Mouse (Mus musculus): ENCODE results near the gene Chst15. TPM values are rescaled to one million over a fixed set of nuclear protein-coding genes. Genes with fewer than 3 reads are reported as not detected.

The Chst15 gene
- polyA plus RNA-seq, 1 experiment from 2014 or later: 9.5 TPM

- no peak for ATAC-seq
- H3K27me3 ChIP-seq (replicated peaks): peaks cover 5% of the 10 kb centered on the region; the same call in 1 of the 2 replicates
- H3K27ac ChIP-seq: no peak overlapping the region
- peaks cover 50% of the 10 kb centered on the region for H3K4me1 ChIP-seq
- 59% methylated on average over 5 of the region's 5 CpGs for WGBS (ENCODE audit: insufficient replicate concordance)
- no peak overlapping the region for H3K4me3 ChIP-seq
- no peak overlapping the region for H3K9ac ChIP-seq
- H3K4me2 ChIP-seq: no peak overlapping the region
- H3K9me3 ChIP-seq (replicated peaks): no peaks in the 10 kb centered on the region
- H3K36me3 ChIP-seq: no peaks in the 10 kb centered on the region
These were observed 8.4 kb downstream of the Chst15 start for GRCm38 (mm10) chr7:132308537-132309191.

- WGBS (ENCODE audit: insufficient replicate concordance): 55% methylated on average over 6 of the region's 6 CpGs
- H3K27ac ChIP-seq: no peak overlapping the region
These were observed 9.2 kb downstream of the Chst15 start for GRCm38 (mm10) chr7:132307722-132308271.

GRCm38 (mm10) chr7:132306671-132307412 is 10.2 kb downstream of the Chst15 start:
- Histone ChIP-seq H3K4me2 (no peak overlapping the region), H3K4me1 (peaks cover 49% of the 10 kb centered on the region), H3K9ac (no peak overlapping the region), H3K36me3 (no peaks in the 10 kb centered on the region), H3K9me3 (replicated peaks) (no peaks in the 10 kb centered on the region), H3K27ac (no peak overlapping the region), H3K27me3 (replicated peaks) (no peaks in the 10 kb centered on the region), H3K4me3 (no peak overlapping the region)
- no peak for ATAC-seq
- 72% methylated on average over 8 of the region's 8 CpGs for WGBS (ENCODE audit: insufficient replicate concordance)

More at GRCm38 (mm10) chr7:132307722-132308271, 9.2 kb downstream of the Chst15 start:
- Histone ChIP-seq H3K9ac (no peak overlapping the region), H3K4me3 (no peak overlapping the region), H3K9me3 (replicated peaks) (no peaks in the 10 kb centered on the region), H3K36me3 (no peaks in the 10 kb centered on the region), H3K27me3 (replicated peaks) (no peaks in the 10 kb centered on the region), H3K4me1 (peaks cover 50% of the 10 kb centered on the region), H3K4me2 (no peak overlapping the region)
- no peak for ATAC-seq

- Histone ChIP-seq H3K9me3 (replicated peaks) (no peaks in the 10 kb centered on the region), H3K27me3 (replicated peaks) (no peaks in the 10 kb centered on the region), H3K36me3 (no peaks in the 10 kb centered on the region), H3K4me3 (no peak overlapping the region), H3K4me2 (no peak overlapping the region), H3K4me1 (peaks cover 49% of the 10 kb centered on the region), H3K9ac (no peak overlapping the region), H3K27ac (no peak overlapping the region)
- WGBS (ENCODE audit: insufficient replicate concordance): 52% methylated on average over 5 of the region's 5 CpGs
- no peak for ATAC-seq
These were observed 11.3 kb downstream of the Chst15 start for GRCm38 (mm10) chr7:132305492-132306375.

- Histone ChIP-seq H3K9me3 (replicated peaks) (no peaks in the 10 kb centered on the region), H3K27ac (no peak overlapping the region), H3K36me3 (no peaks in the 10 kb centered on the region), H3K9ac (no peak overlapping the region), H3K4me2 (no peak overlapping the region), H3K4me3 (no peak overlapping the region), H3K27me3 (replicated peaks) (no peaks in the 10 kb centered on the region), H3K4me1 (peaks cover 51% of the 10 kb centered on the region)
- no peak for ATAC-seq
- 43% methylated on average over 8 of the region's 8 CpGs for WGBS (ENCODE audit: insufficient replicate concordance)
These were observed 12.5 kb downstream of the Chst15 start for GRCm38 (mm10) chr7:132304424-132305085.

- no peaks in the 10 kb centered on the region for H3K9me3 ChIP-seq (replicated peaks)
- H3K4me3 ChIP-seq: no peak overlapping the region
- H3K4me1 ChIP-seq: peaks cover 48% of the 10 kb centered on the region
- no peaks in the 10 kb centered on the region for H3K27me3 ChIP-seq (replicated peaks)
- WGBS (ENCODE audit: insufficient replicate concordance): 16% methylated on average over 7 of the region's 7 CpGs
- no peak overlapping the region for H3K4me2 ChIP-seq
- ATAC-seq: no peak
- H3K36me3 ChIP-seq: no peaks in the 10 kb centered on the region
- H3K27ac ChIP-seq: no peak overlapping the region
- no peak overlapping the region for H3K9ac ChIP-seq
These were observed 13.0 kb downstream of the Chst15 start for GRCm38 (mm10) chr7:132303988-132304387.

GRCm38 (mm10) chr7:132302508-132303241 is 14.4 kb downstream of the Chst15 start:
- no peak overlapping the region for H3K4me3 ChIP-seq
- no peak overlapping the region for H3K4me2 ChIP-seq
- WGBS (ENCODE audit: insufficient replicate concordance): 63% methylated on average over 8 of the region's 8 CpGs
- H3K36me3 ChIP-seq: no peaks in the 10 kb centered on the region
- H3K9ac ChIP-seq: no peak overlapping the region
- no peaks in the 10 kb centered on the region for H3K27me3 ChIP-seq (replicated peaks)
- H3K9me3 ChIP-seq (replicated peaks): no peaks in the 10 kb centered on the region
- ATAC-seq: no peak
- H3K4me1 ChIP-seq: peaks cover 35% of the 10 kb centered on the region
- no peak overlapping the region for H3K27ac ChIP-seq

- no peak overlapping the region for H3K27ac ChIP-seq
- no peaks in the 10 kb centered on the region for H3K27me3 ChIP-seq (replicated peaks)
- ATAC-seq: no peak
- no peaks in the 10 kb centered on the region for H3K36me3 ChIP-seq
- H3K4me3 ChIP-seq: no peak overlapping the region
- peaks cover 20% of the 10 kb centered on the region for H3K4me1 ChIP-seq
- H3K9ac ChIP-seq: no peak overlapping the region
- WGBS (ENCODE audit: insufficient replicate concordance): 54% methylated on average over 5 of the region's 5 CpGs
- H3K4me2 ChIP-seq: no peak overlapping the region
- no peaks in the 10 kb centered on the region for H3K9me3 ChIP-seq (replicated peaks)
These were observed 17.3 kb downstream of the Chst15 start for GRCm38 (mm10) chr7:132299661-132300210.

- Histone ChIP-seq H3K4me1 (peaks cover 7% of the 10 kb centered on the region; the same call in 1 of the 2 replicates), H3K27ac (no peak overlapping the region), H3K9me3 (replicated peaks) (no peaks in the 10 kb centered on the region), H3K4me3 (no peak overlapping the region), H3K36me3 (no peaks in the 10 kb centered on the region), H3K27me3 (replicated peaks) (no peaks in the 10 kb centered on the region), H3K4me2 (no peak overlapping the region), H3K9ac (no peak overlapping the region)
- no peak for ATAC-seq
- 74% methylated on average over 7 of the region's 7 CpGs for WGBS (ENCODE audit: insufficient replicate concordance)
These were observed 18.5 kb downstream of the Chst15 start for GRCm38 (mm10) chr7:132298412-132298990.

- Histone ChIP-seq H3K4me2 (no peak overlapping the region), H3K4me1 (0 out of 2 replicates have a peak, but pooled peaks cover 3% of the 10 kb centered on the region), H3K27me3 (replicated peaks) (no peaks in the 10 kb centered on the region), H3K36me3 (no peaks in the 10 kb centered on the region), H3K9me3 (replicated peaks) (no peaks in the 10 kb centered on the region), H3K27ac (no peak overlapping the region), H3K4me3 (no peak overlapping the region), H3K9ac (no peak overlapping the region)
- 47% methylated on average over 4 of the region's 4 CpGs for WGBS (ENCODE audit: insufficient replicate concordance)
- no peak for ATAC-seq
These were observed 20.2 kb downstream of the Chst15 start for GRCm38 (mm10) chr7:132296661-132297443.
